Mouse (Mus musculus) olfactory bulb, adult 2 months (tissue): ENCODE data around the gene Schip1. TPM values are rescaled to one million over a fixed set of nuclear protein-coding genes. Genes with fewer than 3 reads are reported as not detected.

ENCODE experiments used
- H3K27ac ChIP-seq: fragments of 200-500 bp; 2 replicates; pipeline ENCODE4 v1.5.1; 2012; ENCODE audit warnings: low read depth, low read length; ENCODE audit not compliant: insufficient read depth
- H3K4me1 ChIP-seq: fragments of 200-500 bp; 2 replicates; pipeline ENCODE4 v1.6.1; 2012; ENCODE audit warnings: low read length; ENCODE audit not compliant: control insufficient read depth, insufficient read depth
- H3K4me3 ChIP-seq: fragments of 200-500 bp; 2 replicates; pipeline ENCODE4 v1.5.1; 2012; ENCODE audit warnings: mild to moderate bottlenecking, low read depth, low read length, moderate library complexity; ENCODE audit not compliant: insufficient read depth
- CTCF ChIP-seq: fragments of 200-500 bp; IDR thresholded peaks from 2 replicates; pipeline ENCODE4 v1.5.1; 2012; ENCODE audit warnings: low read depth, mild to moderate bottlenecking, low read length, moderate library complexity; ENCODE audit not compliant: insufficient read depth
- POLR2A ChIP-seq: fragments of 200-500 bp; IDR thresholded peaks from 2 replicates; pipeline ENCODE4 v1.6.1; 2012; ENCODE audit warnings: mild to moderate bottlenecking, low read depth, low read length, moderate library complexity; ENCODE audit not compliant: insufficient read depth
- WGBS: fragments of 180-500 bp; shearing (Covaris S2); methylation state at CpG from one replicate; pipeline ENCODE4 v1.1.7; 2018; 5-methylcytosine and 5-hydroxymethylcytosine counted together
- polyA plus RNA-seq: library from polyadenylated mRNA; stranded (reverse); fragments of >200 nt; gene quantifications from 2 replicates; pipeline ENCODE4 v1.2.4, GENCODE M21; 2012; ENCODE audit warnings: low replicate concordance; ENCODE audit not compliant: missing spikeins, insufficient read depth, insufficient read length

Gene Schip1
- polyA plus RNA-seq, 1 experiment, result not detected

DNA sequence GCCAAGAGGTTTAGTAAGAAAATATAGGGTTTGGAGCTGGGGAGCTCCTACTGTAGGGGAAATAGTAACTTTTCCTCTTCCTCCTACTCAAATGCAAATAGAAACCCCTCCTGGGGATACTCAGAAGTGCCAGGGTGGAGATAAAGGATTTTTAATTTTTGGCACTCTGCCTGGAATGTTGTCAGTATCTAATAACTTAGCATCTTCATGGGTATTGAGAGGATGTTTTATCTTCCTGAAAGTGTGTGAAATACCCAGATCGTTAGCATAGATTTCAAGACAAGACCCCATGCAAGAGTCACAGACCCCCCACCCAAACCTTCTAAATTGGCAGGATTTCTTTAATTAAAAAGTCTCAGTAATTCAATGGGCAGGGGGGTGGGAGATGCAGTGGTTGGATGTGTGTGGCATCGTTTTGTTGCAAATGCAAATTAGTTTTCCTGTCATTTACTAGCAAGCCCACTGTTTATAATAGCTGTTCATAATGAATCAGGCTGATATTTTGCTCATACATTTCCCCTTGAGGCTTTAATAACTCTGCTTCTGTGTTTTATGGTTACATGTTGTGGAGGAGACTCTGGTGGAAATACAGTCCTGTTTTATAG is 40.6 kb downstream of the Schip1 start:
- Histone ChIP-seq H3K4me3 (no peak overlapping the region), H3K27ac (no peak overlapping the region), H3K4me1 (no peaks in the 10 kb centered on the region)
- TF ChIP-seq POLR2A (no peak), CTCF (no peak)
- WGBS, result 38% methylated on average over 2 of the region's 2 CpGs

GRCm38 (mm10) chr3:68121338-68121737 is 56.7 kb downstream of the Schip1 start:
- H3K27ac ChIP-seq, result no peak overlapping the region
- no peak overlapping the region for H3K4me3 ChIP-seq
- no peaks in the 10 kb centered on the region for H3K4me1 ChIP-seq
- no peak for TF ChIP-seq CTCF
- TF ChIP-seq POLR2A, result no peak
- 42% methylated on average over 5 of the region's 5 CpGs for WGBS

GRCm38 (mm10) chr3:68126284-68126856 is 61.8 kb downstream of the Schip1 start:
- H3K4me3 ChIP-seq, result no peak overlapping the region

DNA sequence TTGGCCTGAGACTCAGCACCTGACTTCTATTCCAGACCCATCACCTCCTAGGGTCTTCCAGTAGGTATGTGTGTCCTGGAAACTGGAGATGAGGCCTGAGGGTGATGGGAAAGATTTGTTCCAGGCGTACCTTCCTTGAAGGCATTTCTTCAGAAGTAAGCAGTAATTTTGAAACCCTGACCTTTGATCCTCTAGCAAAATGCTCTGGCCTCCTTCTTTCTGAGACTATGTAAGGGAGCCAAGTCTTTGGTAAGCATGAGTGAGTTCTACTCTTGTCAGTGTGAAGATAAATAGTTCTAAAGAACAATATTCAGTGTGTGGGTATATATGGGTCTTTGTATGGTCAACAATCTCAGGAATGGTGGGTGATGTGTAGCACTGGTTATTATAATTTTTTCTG is 65.8 kb downstream of the Schip1 start:
- Histone ChIP-seq H3K27ac (no peak overlapping the region), H3K4me1 (no peaks in the 10 kb centered on the region), H3K4me3 (no peak overlapping the region)
- TF ChIP-seq POLR2A (no peak), CTCF (no peak)
- WGBS, result 91% methylated on average over 1 of the region's 1 CpGs

More at GRCm38 (mm10) chr3:68126284-68126856, 61.8 kb downstream of the Schip1 start:
- TF ChIP-seq POLR2A, result no peak
- no peak for TF ChIP-seq CTCF
- WGBS, result 68% methylated on average over 6 of the region's 6 CpGs
- H3K4me1 ChIP-seq, result no peaks in the 10 kb centered on the region
- no peak overlapping the region for H3K27ac ChIP-seq

DNA sequence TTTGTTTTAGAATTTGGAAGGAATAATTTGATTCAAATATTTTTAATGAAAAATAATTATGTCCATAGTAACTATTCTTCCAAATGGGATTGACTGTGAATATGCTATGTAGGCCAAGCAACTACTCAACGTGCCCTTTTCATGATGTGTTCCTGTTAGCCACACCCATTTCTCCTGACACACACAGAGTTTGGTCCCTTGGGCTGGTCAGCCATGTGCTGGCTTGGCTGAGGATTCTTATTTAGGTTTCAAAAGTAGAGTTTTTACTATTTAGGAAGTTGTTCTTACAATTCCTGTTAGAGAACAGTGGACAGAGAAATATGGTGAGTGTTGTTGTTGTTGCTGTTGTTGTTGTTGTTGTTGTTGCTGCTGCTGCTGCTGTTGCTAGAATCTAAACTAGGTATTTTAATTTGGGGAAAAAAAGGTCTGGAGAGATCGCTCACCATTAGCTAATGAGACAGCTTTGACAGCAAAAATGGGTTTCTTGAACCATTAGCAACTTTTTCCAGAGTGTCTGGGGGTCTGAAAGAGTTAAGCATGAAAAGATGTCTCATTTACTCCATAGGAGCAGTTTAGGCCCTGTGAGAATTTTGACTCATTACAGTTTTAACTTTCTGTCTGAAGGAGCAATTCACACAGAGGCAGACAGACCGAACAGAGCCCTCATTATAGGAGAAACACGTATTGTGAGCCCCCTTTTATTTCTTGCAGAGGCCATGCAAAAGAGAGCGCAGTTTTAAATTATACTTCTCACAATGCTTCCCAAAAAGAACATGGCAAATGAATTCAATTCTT is 74.4 kb downstream of the Schip1 start:
- Histone ChIP-seq H3K4me3 (no peak overlapping the region), H3K4me1 (no peaks in the 10 kb centered on the region), H3K27ac (no peak overlapping the region)
- 50% methylated on average over 5 of the region's 5 CpGs for WGBS
- TF ChIP-seq CTCF (no peak), POLR2A (no peak)

DNA sequence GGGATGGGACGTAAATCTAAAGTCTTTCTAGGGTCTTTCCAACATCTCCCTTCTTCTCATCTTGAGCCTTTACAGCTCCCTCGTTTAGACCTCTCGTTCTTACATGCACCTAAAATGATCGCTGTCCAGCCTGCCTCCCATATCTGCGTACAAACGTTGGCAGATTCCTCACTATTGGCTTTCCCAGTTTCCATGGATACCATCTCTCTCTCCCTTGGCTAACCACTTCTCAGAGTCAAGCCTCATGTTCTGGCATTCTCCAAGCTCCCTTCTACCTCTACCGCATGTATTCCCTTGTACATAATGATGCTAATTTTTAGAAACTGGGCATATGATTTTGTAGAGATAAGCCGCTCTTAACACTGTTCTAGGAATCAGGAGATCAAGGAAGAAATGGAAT is 86.1 kb downstream of the Schip1 start:
- Histone ChIP-seq H3K27ac (no peak overlapping the region), H3K4me3 (no peak overlapping the region), H3K4me1 (no peaks in the 10 kb centered on the region)
- 71% methylated on average over 8 of the region's 8 CpGs for WGBS
- TF ChIP-seq CTCF (no peak), POLR2A (no peak)

GRCm38 (mm10) chr3:68160175-68160574 is 95.6 kb downstream of the Schip1 start:
- TF ChIP-seq CTCF (no peak), POLR2A (no peak)
- Histone ChIP-seq H3K27ac (no peak overlapping the region), H3K4me3 (no peak overlapping the region), H3K4me1 (no peaks in the 10 kb centered on the region)
- WGBS, result 36% methylated on average over 1 of the region's 1 CpGs

DNA sequence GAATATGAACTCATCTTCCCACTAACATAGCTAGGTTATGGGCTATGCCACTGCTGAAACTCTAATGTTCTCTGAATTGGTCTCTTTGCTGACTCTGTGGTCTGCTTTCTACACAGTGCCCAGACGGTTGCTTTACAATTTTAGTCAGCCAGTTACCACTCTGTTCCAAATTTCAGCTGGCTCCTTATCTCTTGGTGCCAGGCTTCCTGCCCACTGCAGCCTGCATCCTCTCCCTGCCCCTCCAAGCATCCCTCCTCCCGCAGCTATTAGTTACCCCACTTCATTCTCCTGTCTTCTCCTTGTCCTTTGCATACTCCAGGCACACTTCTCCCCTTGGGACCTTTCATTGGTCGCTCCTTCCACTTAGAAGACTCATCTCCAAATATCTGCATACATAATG is 96.2 kb downstream of the Schip1 start:
- Histone ChIP-seq H3K4me3 (no peak overlapping the region), H3K27ac (no peak overlapping the region), H3K4me1 (no peaks in the 10 kb centered on the region)
- no peak for TF ChIP-seq POLR2A
- no peak for TF ChIP-seq CTCF
- whole genome bisulfite sequencing, result 60% methylated on average over 3 of the region's 3 CpGs

- H3K4me1 ChIP-seq, result no peaks in the 10 kb centered on the region
- 44% methylated on average over 1 of the region's 1 CpGs for WGBS
- no peak overlapping the region for H3K4me3 ChIP-seq
- TF ChIP-seq CTCF (no peak), POLR2A (no peak)
- H3K27ac ChIP-seq, result no peak overlapping the region
Measured at GRCm38 (mm10) chr3:68178248-68178647, 113.6 kb downstream of the Schip1 start.
